Comparison of ENCODE assay signal across 9 mouse cellular contexts in the genomic region with DNA sequence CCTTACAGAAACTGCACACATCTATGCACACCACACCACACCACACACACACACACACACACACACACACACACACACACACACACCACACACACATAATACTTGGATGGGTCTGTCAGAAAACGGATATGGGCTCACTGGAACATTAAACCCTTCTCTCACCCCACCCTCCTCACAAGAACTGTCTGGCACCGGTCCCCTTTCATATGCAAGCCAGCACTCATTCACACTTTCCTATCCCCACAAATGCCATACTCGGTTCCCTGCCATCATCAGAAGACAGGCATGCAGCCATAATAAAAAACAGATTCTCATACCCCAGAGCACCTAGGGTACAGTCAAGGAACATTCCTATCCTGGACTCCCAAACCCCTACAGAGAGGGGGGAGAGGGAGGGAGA. TPM values are rescaled to one million over a fixed set of nuclear protein-coding genes. Genes with fewer than 3 reads are reported as not detected.
DNase-seq lines count a peak whose midpoint lies in the region; ATAC-seq and TF ChIP-seq lines count a peak whose summit lies in the region.
"Had no signal": no experiment of that assay in that cellular context is flagged by ENCODE, and none has a peak within 500 bp of the region (broad histone marks: within the 10 kb centered on the region; RNA-seq: fewer than 3 reads in every experiment).

No protein-coding gene starts in this region.

- peaks cover 3% of the 10 kb centered on the region for H3K27me3 ChIP-seq in heart, embryonic 15.5 days
- H3K27me3 ChIP-seq in embryonic facial prominence, embryonic 15.5 days: no peaks in the 10 kb centered on the region
- H3K27me3 ChIP-seq in limb, embryonic 10.5 days (ENCODE audit: low read depth, poor library complexity, severe bottlenecking): no peaks in the 10 kb centered on the region
- no peaks in the 10 kb centered on the region for H3K27me3 ChIP-seq in midbrain, postnatal 0 days (ENCODE audit: insufficient read depth, low read length)

- DNase-seq in heart, postnatal 4 days: no peak
- no peak for DNase-seq in limb, embryonic 10.5 days (ENCODE audit: low spot score)
- DNase-seq in midbrain, postnatal 0 days (ENCODE audit: low spot score): no peak
- no peak for DNase-seq in thymus, postnatal 14 days
- DNase-seq in thymus, postnatal 10 days (ENCODE audit: low spot score in 2 of 2): no peak
- no peak for DNase-seq in adrenal gland, postnatal 4 days (ENCODE audit: low spot score in 2 of 2)

- no peak overlapping the region for H3K4me3 ChIP-seq in heart, embryonic 15.5 days
- H3K4me3 ChIP-seq in embryonic facial prominence, embryonic 15.5 days (replicated peaks): peak overlapping the region; percentile 70; the same call in 1 of the 2 replicates
- H3K4me3 ChIP-seq in limb, embryonic 10.5 days: peak overlapping the region; percentile 83
- H3K4me3 ChIP-seq in midbrain, postnatal 0 days (ENCODE audit: low read depth, low read length): peak overlapping the region; percentile 73

- no peak overlapping the region for H3K27ac ChIP-seq in heart, embryonic 15.5 days
- H3K27ac ChIP-seq in embryonic facial prominence, embryonic 15.5 days (replicated peaks): no peak overlapping the region
- H3K27ac ChIP-seq in limb, embryonic 10.5 days: no peak overlapping the region
- no peak overlapping the region for H3K27ac ChIP-seq in midbrain, postnatal 0 days (ENCODE audit: low read depth, low read length)

- no peak for ATAC-seq in heart, embryonic 15.5 days (replicated peaks; ENCODE audit: insufficient number of reproducible peaks, insufficient read depth, low FRiP score, low read depth)
- no peak for ATAC-seq in embryonic facial prominence, embryonic 15.5 days (ENCODE audit: insufficient number of reproducible peaks, low FRiP score, low TSS enrichment, low read depth)
- ATAC-seq in midbrain, postnatal 0 days (ENCODE audit: low FRiP score): no peak

- TF ChIP-seq CTCF in midbrain, postnatal 0 days (IDR thresholded peaks at IDR 0.05): no peak

- peak overlapping the region; percentile 100 for H3K4me2 ChIP-seq in heart, embryonic 15.5 days
- peak overlapping the region; percentile 99; the same call in 1 of the 2 replicates for H3K4me2 ChIP-seq in embryonic facial prominence, embryonic 15.5 days (replicated peaks)
- peak overlapping the region; percentile 84 for H3K4me2 ChIP-seq in midbrain, postnatal 0 days (ENCODE audit: low read depth, low read length, poor library complexity, severe bottlenecking)

- no peaks in the 10 kb centered on the region for H3K9me3 ChIP-seq in heart, embryonic 15.5 days (replicated peaks)
- H3K9me3 ChIP-seq in embryonic facial prominence, embryonic 15.5 days (replicated peaks): no peaks in the 10 kb centered on the region
- no peaks in the 10 kb centered on the region for H3K9me3 ChIP-seq in limb, embryonic 10.5 days (replicated peaks)
- H3K9me3 ChIP-seq in midbrain, postnatal 0 days (ENCODE audit: low read length): no peaks in the 10 kb centered on the region

- H3K36me3 ChIP-seq in heart, embryonic 15.5 days: no peaks in the 10 kb centered on the region
- H3K36me3 ChIP-seq in embryonic facial prominence, embryonic 15.5 days: peaks cover 11% of the 10 kb centered on the region; the same call in 1 of the 2 replicates
- H3K36me3 ChIP-seq in limb, embryonic 10.5 days: peaks cover 18% of the 10 kb centered on the region
- H3K36me3 ChIP-seq in midbrain, postnatal 0 days (ENCODE audit: insufficient read depth, low read length): peaks cover 25% of the 10 kb centered on the region

- peaks cover 32% of the 10 kb centered on the region for H3K4me1 ChIP-seq in heart, embryonic 15.5 days (replicated peaks)
- peaks cover 11% of the 10 kb centered on the region for H3K4me1 ChIP-seq in embryonic facial prominence, embryonic 15.5 days
- peaks cover 34% of the 10 kb centered on the region for H3K4me1 ChIP-seq in limb, embryonic 10.5 days
- 0 out of 2 replicates have a peak, but pooled peaks cover 2% of the 10 kb centered on the region for H3K4me1 ChIP-seq in midbrain, postnatal 0 days (ENCODE audit: insufficient read depth, low read length)

- 33% methylated on average over 3 of the region's 3 CpGs for WGBS in heart, embryonic 15.5 days
- WGBS in embryonic facial prominence, embryonic 15.5 days: 21% methylated on average over 3 of the region's 3 CpGs
- 41% methylated on average over 3 of the region's 3 CpGs for WGBS in limb, embryonic 10.5 days
- WGBS in midbrain, postnatal 0 days: 43% methylated on average over 3 of the region's 3 CpGs

- no peak overlapping the region for H3K9ac ChIP-seq in heart, embryonic 15.5 days
- no peak overlapping the region for H3K9ac ChIP-seq in embryonic facial prominence, embryonic 15.5 days
- H3K9ac ChIP-seq in midbrain, postnatal 0 days (replicated peaks; ENCODE audit: low read length, poor library complexity, severe bottlenecking): peak overlapping the region; percentile 85; the same call in 1 of the 2 replicates

RNA-seq across cellular contexts. Expression of a gene that starts 1.7 kb away (rescaled TPM):
- polyA plus RNA-seq in heart, embryonic 15.5 days (2015; fragmentation: Nextera tagmentation; extraction: Ambion mirVana): 1.1 and 1.8 TPM in 2 replicates
- 1 to 10 TPM; 2.9 to 5.9 TPM for total RNA-seq in heart, postnatal 4 days (2021)
- 2.4 and 3.7 TPM in 2 replicates for polyA plus RNA-seq in embryonic facial prominence, embryonic 15.5 days (2015; fragmentation: Nextera tagmentation; extraction: Ambion mirVana)
- polyA plus RNA-seq in limb, embryonic 10.5 days (2016; fragmentation: Nextera tagmentation; extraction: Ambion mirVana): 2.4 and 2.9 TPM in 2 replicates
- total RNA-seq in midbrain, postnatal 0 days (2014; rRNA removed): 118 and 166 TPM in 2 replicates
- 33.3 and 37.6 TPM in 2 replicates for polyA plus RNA-seq in midbrain, postnatal 0 days (2015; fragmentation: Nextera tagmentation; extraction: Ambion mirVana)
- total RNA-seq in adrenal gland, postnatal 4 days (2021): 10 to 100 TPM; 19.6 to 25.4 TPM

RNA-seq across cellular contexts. Expression of a gene that starts 13.5 kb away (rescaled TPM):
- 60.7 and 69.5 TPM in 2 replicates for polyA plus RNA-seq in heart, embryonic 15.5 days (2015; fragmentation: Nextera tagmentation; extraction: Ambion mirVana)
- 100 to 1,000 TPM; 102 to 115 TPM for total RNA-seq in heart, postnatal 4 days (2021)
- 81.2 and 83.4 TPM in 2 replicates for polyA plus RNA-seq in embryonic facial prominence, embryonic 15.5 days (2015; fragmentation: Nextera tagmentation; extraction: Ambion mirVana)
- polyA plus RNA-seq in limb, embryonic 10.5 days (2016; fragmentation: Nextera tagmentation; extraction: Ambion mirVana): 74.5 and 83.2 TPM in 2 replicates
- 10.0 and 13.8 TPM in 2 replicates for total RNA-seq in midbrain, postnatal 0 days (2014; rRNA removed)
- 18.0 and 19.4 TPM in 2 replicates for polyA plus RNA-seq in midbrain, postnatal 0 days (2015; fragmentation: Nextera tagmentation; extraction: Ambion mirVana)
- 10 to 100 TPM; 82.9 to 85.8 TPM for total RNA-seq in adrenal gland, postnatal 4 days (2021)

RNA-seq across cellular contexts. Expression of a gene that starts 18.1 kb away (rescaled TPM):
- 0.30 and 0.34 TPM in 2 replicates for polyA plus RNA-seq in heart, embryonic 15.5 days (2015; fragmentation: Nextera tagmentation; extraction: Ambion mirVana)
- under 1 TPM in 1 of 2 experiments, not detected in 1; 0.12 TPM for total RNA-seq in heart, postnatal 4 days (2021)
- 1.1 and 1.6 TPM in 2 replicates for polyA plus RNA-seq in embryonic facial prominence, embryonic 15.5 days (2015; fragmentation: Nextera tagmentation; extraction: Ambion mirVana)
- polyA plus RNA-seq in limb, embryonic 10.5 days (2016; fragmentation: Nextera tagmentation; extraction: Ambion mirVana): 0.05 TPM in 1 of 2 replicates, not detected in the other
- 9.4 and 14.7 TPM in 2 replicates for total RNA-seq in midbrain, postnatal 0 days (2014; rRNA removed)
- 12.3 and 15.0 TPM in 2 replicates for polyA plus RNA-seq in midbrain, postnatal 0 days (2015; fragmentation: Nextera tagmentation; extraction: Ambion mirVana)
- 1 to 10 TPM in 1 of 2 experiments, under 1 TPM in 1; 0.53 to 1.1 TPM for total RNA-seq in adrenal gland, postnatal 4 days (2021)
- total RNA-seq: adrenal gland, postnatal 14 days had no signal

RNA-seq across cellular contexts. Expression of a gene that starts 32.7 kb away (rescaled TPM):
- not detected in 2 replicates for polyA plus RNA-seq in heart, embryonic 15.5 days (2015; fragmentation: Nextera tagmentation; extraction: Ambion mirVana)
- total RNA-seq in heart, postnatal 4 days (2021): not detected
- polyA plus RNA-seq in embryonic facial prominence, embryonic 15.5 days (2015; fragmentation: Nextera tagmentation; extraction: Ambion mirVana): not detected in 2 replicates
- polyA plus RNA-seq in limb, embryonic 10.5 days (2016; fragmentation: Nextera tagmentation; extraction: Ambion mirVana): not detected in 2 replicates
- total RNA-seq in midbrain, postnatal 0 days (2014; rRNA removed): 1.5 and 3.8 TPM in 2 replicates
- polyA plus RNA-seq in midbrain, postnatal 0 days (2015; fragmentation: Nextera tagmentation; extraction: Ambion mirVana): 0.55 and 0.57 TPM in 2 replicates
- total RNA-seq in adrenal gland, postnatal 4 days (2021): not detected
- total RNA-seq: adrenal gland, postnatal 14 days had no signal

RNA-seq across cellular contexts. Expression of a gene that starts 48.0 kb away (rescaled TPM):
- polyA plus RNA-seq in heart, embryonic 15.5 days (2015; fragmentation: Nextera tagmentation; extraction: Ambion mirVana): 34.2 and 42.5 TPM in 2 replicates
- 10 to 100 TPM; 19.7 to 21.5 TPM for total RNA-seq in heart, postnatal 4 days (2021)
- 38.3 and 48.2 TPM in 2 replicates for polyA plus RNA-seq in embryonic facial prominence, embryonic 15.5 days (2015; fragmentation: Nextera tagmentation; extraction: Ambion mirVana)
- polyA plus RNA-seq in limb, embryonic 10.5 days (2016; fragmentation: Nextera tagmentation; extraction: Ambion mirVana): 22.1 and 26.9 TPM in 2 replicates
- 27.8 and 29.1 TPM in 2 replicates for total RNA-seq in midbrain, postnatal 0 days (2014; rRNA removed)
- polyA plus RNA-seq in midbrain, postnatal 0 days (2015; fragmentation: Nextera tagmentation; extraction: Ambion mirVana): 18.2 and 21.6 TPM in 2 replicates
- total RNA-seq in adrenal gland, postnatal 4 days (2021): 10 to 100 TPM; 63.4 to 64.0 TPM
